Mouse (Mus musculus): Measurements from ENCODE around the gene Arhgap27. TPM values are rescaled to one million over a fixed set of nuclear protein-coding genes. Genes with fewer than 3 reads are reported as not detected.
A peak's percentile ranks its signal among the peaks of the same experiment; 100 is the strongest.
"Not testable (repeated sequence)": the region's sequence is repeated elsewhere in the genome, so short reads cannot be mapped to it uniquely, and the experiment has no call there.

Arhgap27 gene
- polyA plus RNA-seq, 1 experiment from 2014 or later, result 3.7 TPM

- Histone ChIP-seq H3K79me2 (ENCODE audit: inconsistent target) (no peaks in the 10 kb centered on the region), H3K4me3 (ENCODE audit: inconsistent target) (no peak overlapping the region), H3K27ac (no peak overlapping the region), H3K36me3 (ENCODE audit: inconsistent target) (no peaks in the 10 kb centered on the region)
- 78% methylated on average over 7 of the region's 7 CpGs for WGBS (ENCODE audit: missing documents)
Observed at GRCm38 (mm10) chr11:103294772-103295171, 68.7 kb downstream of the Arhgap27 start.

GRCm38 (mm10) chr11:103294066-103294465, 69.4 kb downstream of the Arhgap27 start:
- Histone ChIP-seq H3K4me3 (ENCODE audit: inconsistent target) (no peak overlapping the region), H3K27ac (no peak overlapping the region), H3K79me2 (ENCODE audit: inconsistent target) (no peaks in the 10 kb centered on the region), H3K36me3 (ENCODE audit: inconsistent target) (no peaks in the 10 kb centered on the region)
- 96% methylated on average over 6 of the region's 6 CpGs for WGBS (ENCODE audit: missing documents)

DNA sequence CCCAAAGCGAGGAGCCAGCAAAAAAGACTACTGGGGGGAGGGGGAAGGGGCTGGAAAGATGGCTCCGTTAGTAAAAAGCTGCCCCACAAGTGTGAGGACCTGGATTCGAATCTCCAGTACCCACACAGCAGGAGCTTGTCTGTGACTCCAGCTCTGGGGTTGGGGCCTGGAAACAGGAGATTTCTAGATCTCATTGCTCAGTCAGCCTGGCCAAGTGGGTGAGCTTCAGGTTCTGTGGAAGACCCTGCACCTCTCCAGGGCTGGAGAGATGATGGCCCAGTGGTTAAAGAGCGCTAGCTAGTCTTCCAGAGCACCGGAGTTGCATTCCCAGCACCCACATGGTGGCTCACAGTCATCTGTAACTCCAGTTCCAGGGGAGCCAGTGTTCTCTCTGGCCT, 70.6 kb downstream of the Arhgap27 start:
- Histone ChIP-seq H3K27ac (no peak overlapping the region), H3K4me3 (ENCODE audit: inconsistent target) (no peak overlapping the region), H3K79me2 (ENCODE audit: inconsistent target) (no peaks in the 10 kb centered on the region), H3K36me3 (ENCODE audit: inconsistent target) (no peaks in the 10 kb centered on the region)
- 88% methylated on average over 5 of the region's 5 CpGs for WGBS (ENCODE audit: missing documents)

- Histone ChIP-seq H3K27ac (no peak overlapping the region), H3K36me3 (ENCODE audit: inconsistent target) (no peaks in the 10 kb centered on the region), H3K79me2 (ENCODE audit: inconsistent target) (no peaks in the 10 kb centered on the region), H3K4me3 (ENCODE audit: inconsistent target) (no peak overlapping the region)
- 27% methylated on average over 14 of the region's 14 CpGs for WGBS (ENCODE audit: missing documents)
Observed at GRCm38 (mm10) chr11:103292152-103292889, 71.2 kb downstream of the Arhgap27 start.

DNA sequence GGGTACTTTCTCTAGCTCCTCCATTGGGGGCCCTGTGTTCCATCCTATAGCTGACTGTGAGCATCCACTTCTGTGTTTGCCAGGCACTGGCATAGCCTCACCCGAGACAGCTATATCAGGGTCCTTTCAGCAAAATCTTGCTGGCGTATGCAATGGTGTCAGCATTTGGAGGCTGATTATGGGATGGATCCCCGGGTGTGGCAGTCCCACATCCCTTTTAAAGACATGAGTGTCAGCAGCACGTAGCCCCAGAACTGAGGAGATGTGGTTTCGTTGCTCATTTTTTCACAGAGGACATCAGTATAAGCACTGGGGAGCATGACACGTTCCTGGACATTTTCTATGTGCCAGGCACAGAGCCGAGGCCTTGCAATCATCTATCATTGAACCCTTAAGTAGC, 72.7 kb downstream of the Arhgap27 start:
- H3K27ac ChIP-seq; H3K4me3 ChIP-seq (ENCODE audit: inconsistent target); H3K36me3 ChIP-seq (ENCODE audit: inconsistent target); H3K79me2 ChIP-seq (ENCODE audit: inconsistent target): not testable (repeated sequence)
- WGBS (ENCODE audit: missing documents), result 75% methylated on average over 7 of the region's 7 CpGs

GRCm38 (mm10) chr11:103288291-103288963, 75.1 kb downstream of the Arhgap27 start:
- no peak overlapping the region for H3K4me3 ChIP-seq (ENCODE audit: inconsistent target)
- peak overlapping the region; percentile 17; the same call in 1 of the 2 replicates for H3K27ac ChIP-seq
- H3K79me2 ChIP-seq (ENCODE audit: inconsistent target), result no peaks in the 10 kb centered on the region
- WGBS (ENCODE audit: missing documents), result 12% methylated on average over 16 of the region's 16 CpGs
- no peaks in the 10 kb centered on the region for H3K36me3 ChIP-seq (ENCODE audit: inconsistent target)

GRCm38 (mm10) chr11:103286910-103287309, 76.6 kb downstream of the Arhgap27 start:
- WGBS (ENCODE audit: missing documents), result 98% methylated on average over 5 of the region's 5 CpGs
- H3K79me2 ChIP-seq (ENCODE audit: inconsistent target), result no peaks in the 10 kb centered on the region
- H3K36me3 ChIP-seq (ENCODE audit: inconsistent target), result no peaks in the 10 kb centered on the region
- H3K4me3 ChIP-seq (ENCODE audit: inconsistent target), result no peak overlapping the region
- H3K27ac ChIP-seq, result no peak overlapping the region

DNA sequence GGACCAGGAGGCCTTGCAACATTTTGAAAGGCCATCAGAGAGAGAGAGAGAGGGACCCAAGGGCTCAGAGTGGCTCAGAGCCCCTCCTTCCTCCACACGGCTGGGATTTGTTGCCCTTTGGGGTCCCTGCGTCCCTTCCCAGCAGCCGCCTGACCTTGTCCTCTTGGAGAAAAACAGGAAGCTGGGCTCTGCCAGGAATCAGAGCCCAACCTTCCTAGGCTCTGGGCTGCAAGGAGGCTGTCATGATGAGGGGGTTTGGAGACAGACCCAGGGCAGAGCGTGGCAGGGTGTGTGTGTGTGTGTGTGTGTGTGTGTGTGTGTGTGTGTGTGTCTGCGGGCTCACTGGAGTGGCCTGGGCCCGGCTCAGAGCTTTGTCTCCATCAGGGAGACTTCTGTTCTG, 77.5 kb downstream of the Arhgap27 start:
- WGBS (ENCODE audit: missing documents), result 84% methylated on average over 6 of the region's 6 CpGs
- Histone ChIP-seq H3K79me2 (ENCODE audit: inconsistent target) (no peaks in the 10 kb centered on the region), H3K27ac (no peak overlapping the region), H3K4me3 (ENCODE audit: inconsistent target) (no peak overlapping the region), H3K36me3 (ENCODE audit: inconsistent target) (no peaks in the 10 kb centered on the region)

- H3K4me3 ChIP-seq (ENCODE audit: inconsistent target), result no peak overlapping the region
- 94% methylated on average over 10 of the region's 10 CpGs for WGBS (ENCODE audit: missing documents)
Observed at GRCm38 (mm10) chr11:103285276-103285675, 78.2 kb downstream of the Arhgap27 start.

DNA sequence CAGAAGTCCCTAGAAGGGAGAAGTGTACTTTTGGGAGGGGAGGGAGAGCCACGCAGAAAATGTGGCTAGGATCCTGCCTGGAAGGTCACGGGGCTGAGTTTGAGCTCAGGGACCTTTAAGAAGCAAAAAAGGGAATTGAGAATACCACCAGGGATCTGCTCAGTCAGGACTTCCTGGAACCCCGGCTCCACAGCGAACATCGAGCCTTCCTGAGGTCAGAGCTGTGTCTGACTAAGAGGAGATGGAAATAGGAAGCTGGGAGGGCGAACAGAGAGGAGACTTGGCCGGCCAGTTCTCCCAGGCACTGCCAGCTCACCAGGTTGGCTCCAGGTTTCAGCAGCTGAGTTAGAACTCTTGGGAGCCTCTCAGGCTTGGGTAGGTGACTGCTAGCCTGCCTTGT, 81.7 kb downstream of the Arhgap27 start:
- peak overlapping the region; percentile 86 for H3K27ac ChIP-seq
- WGBS (ENCODE audit: missing documents), result 0% methylated on average over 5 of the region's 7 CpGs
- H3K36me3 ChIP-seq (ENCODE audit: inconsistent target), result no peaks in the 10 kb centered on the region
- H3K79me2 ChIP-seq (ENCODE audit: inconsistent target), result no peaks in the 10 kb centered on the region
- no peak overlapping the region for H3K4me3 ChIP-seq (ENCODE audit: inconsistent target)

More at GRCm38 (mm10) chr11:103285276-103285675, 78.2 kb downstream of the Arhgap27 start:
- Histone ChIP-seq H3K27ac (no peak overlapping the region), H3K79me2 (ENCODE audit: inconsistent target) (no peaks in the 10 kb centered on the region), H3K36me3 (ENCODE audit: inconsistent target) (no peaks in the 10 kb centered on the region)

Other genes with a start within 250 kb of the Arhgap27 start
- gene Hexim1, start 247.5 kb downstream of the Arhgap27 start, polyA plus RNA-seq (2018), result 18.5 to 31.2 TPM (median 23.4 TPM) in 3 replicates
- 0.98 to 2.8 TPM (median 2.6 TPM) in 3 replicates for gene Hexim2, start 231.3 kb downstream of the Arhgap27 start, polyA plus RNA-seq (2018)
- 29.0 to 47.4 TPM (median 29.5 TPM) in 3 replicates for gene Fmnl1, start 192.6 kb downstream of the Arhgap27 start, polyA plus RNA-seq (2018)
- not detected in 3 replicates for gene 1700023F06Rik, start 155.1 kb downstream of the Arhgap27 start, polyA plus RNA-seq (2018)
- gene Spata32, start 145.3 kb downstream of the Arhgap27 start, polyA plus RNA-seq (2018), result not detected in 3 replicates
- 9.0 to 14.1 TPM (median 9.9 TPM) in 3 replicates for gene Map3k14, start 96.2 kb downstream of the Arhgap27 start, polyA plus RNA-seq (2018)
- 55.1 to 87.8 TPM (median 77.5 TPM) in 3 replicates for gene Plekhm1, start 49.0 kb upstream of the Arhgap27 start, polyA plus RNA-seq (2018)
- not detected in 3 replicates for gene Lrrc37a, start 140.9 kb upstream of the Arhgap27 start, polyA plus RNA-seq (2018)

Measured in macrophage (primary cell).